Comparison of ENCODE assay signal across 8 mouse cellular contexts in the genomic region with DNA sequence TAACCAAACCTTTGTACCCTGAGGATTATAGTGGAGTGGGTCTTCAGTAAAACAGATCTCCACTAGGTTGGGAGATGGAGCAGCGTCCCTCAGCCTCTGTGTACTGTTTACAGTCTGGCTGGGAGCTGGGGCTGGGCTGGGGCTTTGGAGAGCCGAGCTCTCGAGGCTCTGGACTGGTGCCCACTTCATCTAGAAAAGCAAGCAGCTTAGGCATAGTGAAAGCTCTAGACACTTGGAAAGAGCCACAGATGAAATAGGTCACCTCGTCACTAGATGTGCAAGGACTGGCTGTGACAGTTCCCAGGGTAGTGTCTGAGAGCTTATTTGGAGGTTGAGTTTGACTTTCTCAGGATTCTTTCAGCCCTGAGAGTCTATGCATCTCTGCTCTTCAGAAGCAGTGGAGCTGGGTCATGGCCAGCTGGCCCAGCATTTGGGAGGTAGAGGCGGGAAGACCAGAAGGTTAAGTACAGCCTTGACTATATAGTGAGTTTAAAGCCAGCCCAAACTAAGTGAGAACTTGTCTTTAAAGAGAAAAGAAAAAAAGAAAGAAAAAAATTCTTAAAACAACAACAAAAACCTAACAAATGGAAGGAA. TPM values are rescaled to one million over a fixed set of nuclear protein-coding genes. Genes with fewer than 3 reads are reported as not detected.
DNase-seq lines count a peak whose midpoint lies in the region; ATAC-seq and TF ChIP-seq lines count a peak whose summit lies in the region.

No protein-coding gene starts in this region.

- 87% methylated on average over 5 of the region's 5 CpGs for WGBS in forebrain, embryonic 10.5 days

- no peak for ATAC-seq in erythroid progenitor cell, adult 5-6 weeks (replicated peaks; ENCODE audit: low FRiP score, poor library complexity, severe bottlenecking)

- DNase-seq in kidney, postnatal 14 days, result peak; percentile 35
- DNase-seq in kidney, adult 11 months, result no peak
- DNase-seq in adrenal gland, postnatal 36 days, result peak; percentile 56 to 67
- peak; percentile 71 to 75 for DNase-seq in cerebellum, postnatal 14 days
- DNase-seq in lung, adult 18-20 months, result peak; percentile 77 to 79
- no peak for DNase-seq in left cerebral cortex, adult 2 months (ENCODE audit: extremely low spot score in 1 of 2, low spot score in 2 of 2)
- DNase-seq in forebrain, embryonic 10.5 days (ENCODE audit: extremely low spot score, low spot score), result no peak

- H3K27me3 ChIP-seq in forebrain, embryonic 10.5 days (ENCODE audit: poor library complexity, severe bottlenecking), result no peaks in the 10 kb centered on the region

- no peaks in the 10 kb centered on the region for H3K4me1 ChIP-seq in forebrain, embryonic 10.5 days

- H3K36me3 ChIP-seq in forebrain, embryonic 10.5 days (replicated peaks), result peaks cover 7% of the 10 kb centered on the region

- no peak overlapping the region for H3K4me3 ChIP-seq in left cerebral cortex, adult 2 months
- H3K4me3 ChIP-seq in forebrain, embryonic 10.5 days, result no peak overlapping the region

- no peak overlapping the region for H3K27ac ChIP-seq in left cerebral cortex, adult 2 months
- H3K27ac ChIP-seq in forebrain, embryonic 10.5 days, result no peak overlapping the region

- intact Hi-C loops in left cerebral cortex, adult 2 months (cut with DNase I), result loop anchor here (5.0 kb wide), 1 partner anchor 94 kb away; no protein-coding TSS in a partner anchor

- no peak for TF ChIP-seq CTCF in left cerebral cortex, adult 2 months (IDR thresholded peaks at IDR 0.05)

- no peaks in the 10 kb centered on the region for H3K9me3 ChIP-seq in forebrain, embryonic 10.5 days

RNA-seq across cellular contexts. Expression of gene Arpp19, which starts 35.7 kb away (rescaled TPM):
- 100 to 1,000 TPM; 298 to 309 TPM for total RNA-seq in adrenal gland, postnatal 36 days (2021)
- 38.6 and 75.5 TPM in 2 replicates for total RNA-seq in erythroid progenitor cell, adult 5-6 weeks (2015; ENCODE audit: low replicate concordance)
- total RNA-seq in erythroid progenitor cell, adult 5-6 weeks (2017; ENCODE audit: low replicate concordance), result 31.5 and 39.5 TPM in 2 replicates
- total RNA-seq in left cerebral cortex, adult 2 months (2021), result 100 to 1,000 TPM; 449 to 473 TPM
- 351 and 362 TPM in 2 replicates for polyA plus RNA-seq in forebrain, embryonic 10.5 days (2016; fragmentation: Nextera tagmentation; extraction: Ambion mirVana)

RNA-seq across cellular contexts. Expression of gene Fam214a, which starts 49.0 kb away (rescaled TPM):
- 10 to 100 TPM; 75.3 to 86.8 TPM for total RNA-seq in adrenal gland, postnatal 36 days (2021)
- 4.6 and 4.7 TPM in 2 replicates for total RNA-seq in erythroid progenitor cell, adult 5-6 weeks (2015; ENCODE audit: low replicate concordance)
- 1.0 and 2.3 TPM in 2 replicates for total RNA-seq in erythroid progenitor cell, adult 5-6 weeks (2017; ENCODE audit: low replicate concordance)
- total RNA-seq in left cerebral cortex, adult 2 months (2021), result 10 to 100 TPM; 35.3 to 37.5 TPM
- 8.0 and 10.3 TPM in 2 replicates for polyA plus RNA-seq in forebrain, embryonic 10.5 days (2016; fragmentation: Nextera tagmentation; extraction: Ambion mirVana)

Comparison
In these comparisons a context has a peak if more than half of its experiments do, and no peak if none do; other contexts are left out.
1. DNase-seq: peak in kidney, postnatal 14 days (single experiment), adrenal gland, postnatal 36 days (2 of 2), cerebellum, postnatal 14 days (2 of 2) and lung, adult 18-20 months (2 of 2); none in kidney, adult 11 months (single experiment), left cerebral cortex, adult 2 months (0 of 2) and forebrain, embryonic 10.5 days (single experiment).
2. RNA of gene Fam214a, which starts 49.0 kb away (total RNA-seq): 75.3 to 86.8 TPM in adrenal gland, postnatal 36 days and 35.3 to 37.5 TPM in left cerebral cortex, adult 2 months; 1.0 to 4.7 TPM in erythroid progenitor cell, adult 5-6 weeks; every median in the first group is over 4 times any median in the second.